Mouse (Mus musculus): Measurements from ENCODE around the gene Trim34a.
"Not testable (repeated sequence)": the region's sequence is repeated elsewhere in the genome, so short reads cannot be mapped to it uniquely, and the experiment has no call there.

The Trim34a gene

GRCm38 (mm10) chr7:104244287-104245181 lies at the start of gene Trim34a:
Gene Trim34a (plus strand): TSS chr7:104244457.
- DNase-seq (ENCODE audit: low spot score) = peak; percentile 29

GRCm38 (mm10) chr7:104195885-104196284 lies 48.4 kb upstream of the Trim34a start, which contains the start of gene Olfr649:
Gene Olfr649 (minus strand): TSS chr7:104195985.
- DNase-seq (ENCODE audit: low spot score) = no peak

- DNase-seq (ENCODE audit: low spot score) = peak; percentile 68
Observed at GRCm38 (mm10) chr7:104199822-104200221, 44.4 kb upstream of the Trim34a start.

GRCm38 (mm10) chr7:104206197-104206596 lies 38.1 kb upstream of the Trim34a start:
- DNase-seq (ENCODE audit: low spot score) = no peak

GRCm38 (mm10) chr7:104216011-104216535 lies 28.2 kb upstream of the Trim34a start:
- no peak for DNase-seq (ENCODE audit: low spot score)

GRCm38 (mm10) chr7:104217881-104218280 lies 26.4 kb upstream of the Trim34a start:
- DNase-seq (ENCODE audit: low spot score) = no peak

GRCm38 (mm10) chr7:104218701-104219569 lies 25.3 kb upstream of the Trim34a start, which contains the start of gene Trim6:
Gene Trim6 (plus strand): TSS chr7:104218793.
- peak; percentile 70 for DNase-seq (ENCODE audit: low spot score)

- peak; percentile 20 for DNase-seq (ENCODE audit: low spot score)
Observed at GRCm38 (mm10) chr7:104231203-104231602, 13.1 kb upstream of the Trim34a start.

- no peak for DNase-seq (ENCODE audit: low spot score)
Observed at GRCm38 (mm10) chr7:104240857-104241256, 3.4 kb upstream of the Trim34a start.

GRCm38 (mm10) chr7:104243616-104244015 lies 641 bp upstream of the Trim34a start:
- no peak for DNase-seq (ENCODE audit: low spot score)

- DNase-seq (ENCODE audit: low spot score) = not testable (repeated sequence)
Observed at GRCm38 (mm10) chr7:104260380-104260779, 16.1 kb downstream of the Trim34a start.

GRCm38 (mm10) chr7:104265335-104265734 lies 21.1 kb downstream of the Trim34a start:
- DNase-seq (ENCODE audit: low spot score) = not testable (repeated sequence)

- DNase-seq (ENCODE audit: low spot score) = not testable (repeated sequence)
Observed at GRCm38 (mm10) chr7:104279361-104279760, 35.1 kb downstream of the Trim34a start.

GRCm38 (mm10) chr7:104287576-104288443 lies 43.6 kb downstream of the Trim34a start, which contains the start of gene Trim5:
Gene Trim5 (minus strand): TSS chr7:104288094.
- DNase-seq (ENCODE audit: low spot score) = not testable (repeated sequence)

- no peak for DNase-seq (ENCODE audit: low spot score)
Observed at GRCm38 (mm10) chr7:104290641-104291040, 46.4 kb downstream of the Trim34a start.

GRCm38 (mm10) chr7:104291638-104292400 lies 47.6 kb downstream of the Trim34a start:
- no peak for DNase-seq (ENCODE audit: low spot score)

Measured in urinary bladder, postnatal 25 days (tissue).